Mouse (Mus musculus): ENCODE data around the gene Abcb7.

The Abcb7 gene

DNA sequence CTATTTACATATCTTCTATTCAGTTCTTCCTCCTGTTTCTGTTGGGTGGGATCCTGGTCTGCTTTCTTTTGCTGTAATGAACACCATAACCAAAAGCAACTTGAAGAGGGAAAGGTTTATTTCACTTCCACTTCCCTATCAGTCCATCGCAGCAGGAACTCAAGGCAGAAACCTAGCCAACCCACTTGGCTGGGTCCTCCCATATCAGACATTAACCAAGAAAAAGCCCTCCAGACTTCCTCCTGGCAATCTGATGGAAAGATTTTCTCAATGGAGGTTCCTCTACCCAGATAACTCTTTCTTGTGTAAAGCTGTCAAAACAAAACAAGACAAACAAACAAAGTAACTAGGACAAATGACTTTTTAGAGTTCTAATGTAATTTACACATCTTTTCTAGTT, 151.2 kb downstream of the Abcb7 start:
- Histone ChIP-seq H3K27me3 (ENCODE audit: control insufficient read depth, insufficient read depth, low read length, poor library complexity, severe bottlenecking) (no peaks in the 10 kb centered on the region), H3K36me3 (ENCODE audit: control insufficient read depth, insufficient read depth, low read length, poor library complexity, severe bottlenecking) (no peaks in the 10 kb centered on the region)
- DNase-seq (ENCODE audit: low read depth, low spot score): no peak

- no peak for DNase-seq (ENCODE audit: low read depth, low spot score)
- no peaks in the 10 kb centered on the region for H3K27me3 ChIP-seq (ENCODE audit: control insufficient read depth, insufficient read depth, low read length, poor library complexity, severe bottlenecking)
- no peaks in the 10 kb centered on the region for H3K36me3 ChIP-seq (ENCODE audit: control insufficient read depth, insufficient read depth, low read length, poor library complexity, severe bottlenecking)
Measured at GRCm38 (mm10) chrX:104256561-104256960, 157.1 kb downstream of the Abcb7 start.

Data from splenic B cell, adult 2 months (primary cell).